Mouse (Mus musculus) hindlimb bud, embryonic 11.5 days (tissue): ENCODE data around the gene C1s2.
"Not testable (repeated sequence)": the region's sequence is repeated elsewhere in the genome, so short reads cannot be mapped to it uniquely, and the experiment has no call there.

Experiments
- DNase-seq: peaks from one replicate; pipeline ENCODE4 v3.0.0-alpha.2; 2012; ENCODE audit warnings: low read depth, low spot score; ENCODE audit errors: extremely low spot score

The C1s2 gene

DNA sequence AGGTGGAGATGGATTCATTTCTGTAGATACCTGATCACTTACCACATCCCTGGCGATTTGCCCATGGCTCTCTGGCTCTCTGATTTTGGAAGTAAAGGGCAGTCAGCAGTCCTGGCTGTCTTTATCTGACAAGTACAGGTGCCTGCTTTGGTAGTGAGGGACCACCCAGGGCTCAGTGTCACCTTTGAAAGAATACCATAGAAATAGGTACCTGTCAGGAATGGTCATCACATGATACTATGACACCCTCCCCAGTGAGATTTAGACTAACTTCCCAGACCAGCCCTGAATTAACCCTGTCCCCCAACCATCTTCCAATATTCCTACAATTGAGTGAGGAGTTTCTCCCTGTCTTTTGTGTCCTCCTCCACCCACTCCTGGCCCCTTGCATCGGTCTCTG, at the start of gene C1s2:
TSS of gene C1s2 (minus strand) at position 101 of the 400 bp plus-strand sequence.
- not testable (repeated sequence) for DNase-seq

DNA sequence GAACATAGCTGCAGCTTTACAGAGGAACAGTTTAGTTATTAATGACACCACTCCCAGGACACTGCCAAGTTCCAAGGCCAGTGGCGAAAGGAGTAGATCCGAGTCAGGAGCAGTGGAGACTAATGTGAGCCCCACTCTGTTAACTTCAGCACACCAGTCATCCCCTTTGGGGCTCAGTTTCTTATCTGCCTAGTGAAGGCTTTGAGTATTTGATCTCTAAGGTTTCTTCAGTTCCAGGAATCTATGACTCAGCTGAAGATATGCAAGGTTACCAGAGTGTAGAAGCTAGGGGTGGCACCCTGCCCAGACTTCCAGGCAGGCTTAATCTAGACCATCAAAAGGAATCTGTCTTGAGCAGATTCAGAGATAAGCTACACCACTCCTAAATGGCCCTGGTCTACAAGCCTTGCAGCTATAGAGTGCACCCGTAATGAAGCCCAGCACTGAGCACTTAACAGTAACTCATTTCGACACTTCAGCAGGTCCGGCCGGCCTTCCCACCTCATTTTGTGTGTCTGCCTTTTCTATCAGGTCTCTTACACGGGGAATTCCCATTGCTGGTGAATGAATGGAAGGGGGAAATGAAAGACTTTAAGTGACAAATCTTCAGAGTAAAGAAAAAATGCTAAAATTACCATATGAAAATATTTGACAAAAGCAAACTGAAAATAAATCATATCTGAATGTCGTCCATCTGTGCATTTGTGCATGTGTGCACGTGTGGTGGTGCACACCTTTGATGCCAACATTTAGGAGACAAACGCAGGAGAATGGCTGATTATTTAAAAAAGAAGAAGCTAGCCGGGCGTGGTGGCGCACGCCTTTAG, 47.9 kb upstream of the C1s2 start:
- DNase-seq = no peak

DNA sequence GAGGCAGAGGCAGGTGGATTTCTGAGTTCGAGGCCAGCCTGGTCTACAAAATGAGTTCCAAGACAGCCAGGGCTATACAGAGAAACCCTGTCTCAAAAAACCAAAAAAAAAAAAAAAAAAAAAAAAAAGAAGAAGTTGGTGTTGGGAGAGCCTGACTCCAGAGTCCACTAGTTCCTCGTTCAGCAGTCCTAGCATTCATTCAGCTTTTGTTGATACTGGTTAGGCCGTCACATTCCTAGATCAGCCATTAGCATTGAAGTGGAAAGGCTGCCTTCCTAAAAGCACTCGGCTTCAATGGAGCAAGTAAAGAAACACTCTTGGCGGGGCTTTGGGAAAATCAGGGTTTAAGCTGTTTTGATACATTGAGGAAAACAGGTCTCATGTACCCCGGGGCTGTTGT, 46.4 kb upstream of the C1s2 start:
- DNase-seq = not testable (repeated sequence)

DNA sequence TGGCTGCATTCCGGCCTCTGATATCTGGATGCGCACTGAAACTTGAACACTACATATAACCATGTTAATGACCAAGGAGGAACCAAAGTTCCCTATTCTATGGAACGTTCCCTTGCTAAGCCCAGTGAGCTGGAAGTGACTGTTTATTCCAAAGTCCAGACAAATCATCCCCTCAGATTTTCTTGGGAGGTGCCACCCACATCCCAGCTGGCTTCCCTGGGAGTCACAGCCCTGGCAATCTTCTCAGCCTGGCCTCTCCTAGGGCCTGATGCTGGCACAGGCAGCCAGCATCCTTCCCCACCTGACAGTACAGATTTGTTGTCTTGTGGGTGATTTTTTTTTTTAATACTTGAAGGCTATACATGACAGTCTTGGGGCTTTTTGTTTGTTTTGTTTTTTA, 43.6 kb upstream of the C1s2 start:
- DNase-seq = no peak

DNA sequence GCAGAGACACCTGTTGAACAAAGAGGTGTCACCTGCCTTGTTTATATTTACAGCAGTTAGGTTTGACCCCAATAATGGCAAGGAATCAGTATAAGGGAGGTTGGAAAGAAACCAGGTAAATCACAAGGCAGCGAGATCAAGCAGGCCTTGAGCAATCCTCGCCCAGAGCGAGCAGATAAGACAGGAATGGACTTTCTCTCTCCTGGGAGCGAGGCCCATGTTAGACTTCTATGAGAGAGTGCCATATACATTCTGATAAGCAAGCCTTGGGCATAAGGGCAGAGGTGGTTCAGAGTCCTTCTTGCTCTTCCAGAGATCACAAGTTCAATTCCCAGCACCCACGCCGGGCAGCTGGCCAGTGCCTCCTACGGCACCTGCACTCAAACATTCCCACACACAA, 42.9 kb upstream of the C1s2 start:
- DNase-seq = no peak

DNA sequence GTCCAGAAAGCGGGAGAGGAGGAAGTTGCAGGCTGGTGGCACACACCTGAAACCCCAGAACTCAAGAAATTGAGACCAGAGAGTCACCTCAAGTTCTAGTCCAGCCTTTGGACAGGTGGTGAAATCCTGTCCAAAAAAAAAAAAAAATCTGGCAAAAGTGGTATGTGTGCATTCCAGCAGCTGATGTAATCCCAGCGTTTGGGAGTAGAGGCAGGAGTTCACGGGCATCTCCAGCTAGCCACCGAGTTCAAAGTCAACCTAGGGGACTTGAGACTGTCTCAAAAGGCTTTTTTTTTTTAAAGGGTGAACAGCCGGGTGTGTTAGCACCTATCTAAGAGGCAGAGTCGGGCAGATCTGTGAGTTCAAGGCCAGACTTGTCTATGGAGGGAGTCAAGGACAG, 40.3 kb upstream of the C1s2 start:
- DNase-seq = no peak

DNA sequence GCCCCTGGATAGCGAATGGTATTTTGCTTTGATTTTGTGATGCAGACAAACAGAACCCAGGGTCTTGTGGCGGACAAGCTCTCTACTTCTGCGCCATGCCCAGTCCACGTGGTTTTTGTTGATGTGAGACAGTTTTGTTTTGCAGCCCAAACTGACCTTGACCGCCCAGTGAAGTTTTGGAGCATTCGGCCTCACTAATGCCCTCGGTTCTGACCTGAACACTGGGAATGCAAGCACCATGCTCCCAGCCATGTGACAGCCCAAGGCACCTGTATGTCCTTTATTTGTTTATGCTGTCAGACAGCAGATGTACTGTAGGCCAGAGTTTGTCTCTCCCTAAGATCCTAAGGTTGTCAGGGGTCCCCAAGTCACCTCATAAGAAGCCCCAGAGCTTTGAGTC, 38.7 kb upstream of the C1s2 start:
- DNase-seq = no peak

DNA sequence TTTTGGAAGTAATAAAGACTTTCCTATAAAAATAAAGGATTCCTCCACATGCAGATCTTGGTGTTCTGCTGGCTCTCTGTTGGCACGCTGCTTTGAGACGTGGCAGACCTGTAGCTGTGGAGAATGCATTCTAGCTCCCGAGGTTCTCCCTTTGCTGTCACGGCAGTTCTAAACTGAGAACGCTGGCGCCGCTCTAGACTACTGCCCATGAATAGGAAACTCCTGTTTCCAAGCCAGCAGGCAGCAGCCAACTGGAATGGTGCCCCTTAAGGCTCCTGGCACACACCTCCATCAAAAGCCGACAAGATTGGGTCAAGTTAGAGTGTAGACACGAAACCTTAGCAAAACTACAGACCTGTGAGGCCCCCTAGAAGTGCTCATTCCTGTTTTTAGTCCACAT, 37.7 kb upstream of the C1s2 start:
- DNase-seq = no peak

DNA sequence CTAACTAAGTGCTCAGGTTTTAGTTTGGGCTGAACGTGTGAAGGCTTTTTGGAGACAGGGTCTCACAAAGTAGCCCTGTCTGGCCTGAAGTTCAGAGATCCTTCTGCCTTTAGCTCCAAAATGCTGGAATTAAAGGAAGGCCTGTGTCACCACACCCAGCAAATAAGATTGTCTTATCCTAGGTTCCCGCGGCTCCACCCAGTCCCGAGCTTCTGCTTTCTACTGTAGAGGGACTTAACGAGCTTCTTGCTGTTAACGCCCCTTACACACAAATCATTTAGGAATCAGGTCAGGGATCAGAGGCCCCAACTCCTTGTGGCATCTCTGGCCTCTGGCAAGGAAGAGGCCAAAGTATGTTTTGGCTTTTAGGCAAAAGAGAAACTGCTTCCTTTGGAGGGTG, 36.2 kb upstream of the C1s2 start:
- DNase-seq = no peak

DNA sequence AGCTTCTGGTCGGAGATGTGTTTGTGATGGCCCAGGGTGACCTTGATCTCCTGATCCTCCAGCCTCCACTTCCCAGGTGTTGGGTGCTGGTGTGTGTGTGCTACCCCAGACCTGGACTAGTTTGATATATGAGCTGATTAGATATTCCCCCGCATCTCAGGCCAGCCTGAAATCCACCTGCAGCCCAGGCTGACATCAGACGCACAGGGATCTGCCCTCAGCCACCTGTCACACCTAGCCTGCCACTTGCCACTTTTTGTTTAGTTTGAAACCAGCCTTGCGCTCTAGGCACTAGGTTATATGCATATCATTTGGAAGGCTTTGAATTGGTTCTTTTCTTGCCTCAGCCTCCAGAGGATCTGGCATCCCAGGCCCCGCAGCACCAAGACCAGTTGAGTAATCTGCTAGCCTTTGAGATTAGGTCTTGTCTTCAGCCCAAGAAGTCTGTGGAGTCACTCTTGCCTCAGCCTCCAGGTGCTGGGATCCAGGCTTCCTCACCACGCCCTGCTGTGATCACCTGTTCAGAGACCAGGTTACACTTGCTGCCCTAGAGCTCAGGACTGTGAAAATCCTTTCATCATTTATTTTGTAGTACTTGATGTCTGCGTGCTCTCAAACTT, 34.5 kb upstream of the C1s2 start:
- DNase-seq = no peak

DNA sequence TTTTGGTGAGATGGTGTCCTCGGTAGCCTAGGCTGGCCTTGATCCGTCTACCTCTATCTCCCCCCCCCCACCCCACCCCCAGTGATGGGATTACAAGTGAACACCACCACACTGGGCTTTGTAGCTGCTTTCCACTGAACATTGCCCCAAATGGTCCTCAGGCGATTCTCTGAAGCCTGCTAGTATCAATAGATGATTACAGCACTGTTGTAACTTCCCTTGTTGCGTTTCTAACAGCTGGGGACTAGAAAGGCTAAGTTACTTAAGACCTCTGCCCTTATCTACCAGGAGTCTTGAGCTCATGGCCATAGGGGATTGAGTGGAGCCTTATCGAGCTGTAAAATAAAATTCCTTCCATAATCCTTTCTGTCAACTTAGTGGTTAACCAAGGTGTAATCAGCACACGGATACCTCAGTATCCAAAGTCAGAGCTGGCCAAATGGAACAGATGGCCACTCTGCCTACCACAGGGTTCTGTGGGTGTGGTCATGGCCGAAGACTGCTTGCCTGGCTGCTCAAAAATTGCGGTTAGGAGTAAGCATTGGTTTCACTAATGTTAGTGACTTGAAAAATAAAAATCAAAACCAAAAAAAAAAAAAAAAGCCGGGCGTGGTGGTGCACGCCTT, 33.5 kb upstream of the C1s2 start:
- DNase-seq = no peak

DNA sequence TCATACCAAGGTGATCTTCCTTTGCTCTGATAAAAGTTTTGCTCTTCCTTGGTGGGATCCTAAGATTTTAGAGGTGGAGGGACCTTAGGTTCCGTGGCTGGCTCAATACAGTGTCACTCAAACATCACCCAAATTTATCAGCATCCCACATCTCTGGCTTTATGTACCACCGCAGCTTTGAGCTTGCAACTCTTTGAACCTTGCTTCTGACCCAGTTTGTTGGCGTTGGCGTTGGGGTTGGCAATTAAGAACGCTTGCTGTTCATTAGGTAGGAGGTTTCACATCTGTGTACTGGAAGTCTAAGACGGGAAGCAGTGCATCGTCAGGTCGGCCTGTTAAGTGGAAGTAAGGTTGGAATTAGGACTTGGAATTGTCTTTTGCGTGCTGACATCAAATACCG, 29.1 kb upstream of the C1s2 start:
- DNase-seq = no peak

DNA sequence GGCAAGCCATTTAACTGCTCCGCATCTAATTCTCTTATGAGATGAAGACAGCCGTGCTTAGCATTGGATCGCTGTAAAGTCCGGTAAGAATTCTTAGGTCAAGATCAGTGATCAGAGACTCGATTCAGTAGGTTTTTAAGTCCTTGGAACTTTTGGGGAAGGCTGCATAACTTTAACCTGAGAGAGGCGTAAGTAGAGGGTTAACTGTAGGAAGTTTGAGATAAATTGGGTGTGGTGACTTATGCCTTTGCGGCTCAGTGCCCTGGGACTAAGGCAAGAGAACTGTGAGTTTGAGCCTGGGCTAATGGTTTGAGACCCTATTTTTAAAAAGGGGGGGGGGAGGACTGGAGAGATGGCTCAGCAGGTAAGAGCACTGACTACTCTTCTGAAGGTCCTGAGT, 28.4 kb upstream of the C1s2 start:
- DNase-seq = no peak

DNA sequence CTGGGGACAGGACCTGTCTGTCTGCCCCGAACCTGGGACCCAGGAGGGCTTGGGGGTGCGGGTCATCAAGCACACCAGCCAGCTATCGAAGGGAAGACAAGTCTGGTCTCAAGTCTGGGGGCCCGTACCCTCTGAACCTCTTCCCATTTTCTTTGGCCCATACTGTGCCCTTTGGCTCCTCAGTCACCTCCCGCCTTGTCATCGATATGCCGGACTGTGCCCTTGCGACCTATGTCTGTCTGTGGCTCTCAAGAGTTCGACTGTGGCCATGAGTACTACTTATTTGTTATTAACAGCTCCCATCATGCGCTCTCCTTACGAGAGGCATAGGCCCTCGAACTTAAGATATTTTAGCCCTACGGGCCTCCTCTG, 27.5 kb upstream of the C1s2 start:
- DNase-seq = no peak

DNA sequence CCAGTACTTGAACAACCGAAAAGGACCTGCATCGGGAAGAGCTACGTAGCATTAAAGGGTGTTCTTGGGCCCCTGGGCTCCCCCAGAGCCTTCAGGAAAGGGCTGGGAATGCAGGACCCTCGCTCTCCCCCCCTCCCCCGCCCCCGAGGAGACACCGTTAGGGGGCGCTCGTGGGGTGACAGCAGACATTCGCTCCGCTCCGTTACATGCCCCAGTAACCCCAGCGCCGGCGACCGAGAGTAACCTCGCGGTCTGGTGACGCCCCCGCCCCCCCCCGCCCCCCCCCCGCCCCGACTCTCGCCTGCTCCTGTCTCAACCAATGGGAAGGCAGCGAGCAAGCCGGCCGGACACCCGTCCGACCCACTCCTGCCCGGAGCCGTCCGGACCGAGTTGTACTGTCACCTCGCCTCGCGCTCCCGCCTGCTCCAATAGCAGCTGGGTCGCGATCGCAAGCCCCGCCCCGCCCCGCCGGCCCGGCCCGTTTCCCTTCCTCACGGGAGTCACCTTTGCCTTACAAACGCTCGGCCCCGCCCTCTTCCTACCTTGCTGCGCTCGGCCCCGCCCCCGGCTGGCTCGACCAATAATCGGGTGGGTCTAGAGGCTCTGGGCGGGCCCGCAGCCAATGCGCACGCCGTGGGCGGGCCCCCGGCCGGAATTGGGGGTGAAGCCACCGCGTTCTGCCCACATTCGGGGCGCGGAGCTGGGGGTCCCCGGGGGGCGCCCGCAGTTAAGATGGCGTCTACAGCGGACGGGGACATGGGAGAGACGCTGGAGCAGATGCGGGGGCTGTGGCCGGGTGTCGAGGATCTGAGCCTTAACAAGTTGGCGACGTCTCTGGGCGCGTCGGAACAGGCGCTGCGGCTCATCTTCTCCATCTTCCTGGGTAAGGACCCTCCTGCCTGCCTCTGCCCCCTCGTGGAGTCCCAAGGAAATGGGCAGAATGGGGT, 26.9 kb upstream of the C1s2 start, which contains the start of gene Lpcat3:
TSS of gene Lpcat3 (plus strand) at position 551 of the 947 bp plus-strand sequence.
- DNase-seq = peak; percentile 62

DNA sequence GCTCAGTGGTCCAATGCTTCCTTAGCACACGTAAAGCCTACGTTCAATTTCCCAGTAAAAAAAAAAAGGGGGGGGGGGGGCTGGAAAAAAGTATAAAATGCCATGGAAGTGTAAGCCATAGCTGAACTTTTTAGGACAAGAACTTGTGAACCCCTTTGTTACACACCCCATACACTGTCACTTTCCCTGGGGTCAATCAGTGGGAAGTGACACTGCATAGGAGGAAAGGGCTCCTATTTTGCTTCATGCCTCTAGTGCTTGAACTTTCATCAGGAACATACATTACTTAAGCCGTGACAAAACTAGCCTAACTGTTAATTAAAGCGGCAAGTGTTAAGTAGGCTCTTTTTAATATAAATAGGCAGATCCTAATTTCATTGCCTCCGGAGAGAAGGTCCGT, 26.1 kb upstream of the C1s2 start:
- DNase-seq = no peak

DNA sequence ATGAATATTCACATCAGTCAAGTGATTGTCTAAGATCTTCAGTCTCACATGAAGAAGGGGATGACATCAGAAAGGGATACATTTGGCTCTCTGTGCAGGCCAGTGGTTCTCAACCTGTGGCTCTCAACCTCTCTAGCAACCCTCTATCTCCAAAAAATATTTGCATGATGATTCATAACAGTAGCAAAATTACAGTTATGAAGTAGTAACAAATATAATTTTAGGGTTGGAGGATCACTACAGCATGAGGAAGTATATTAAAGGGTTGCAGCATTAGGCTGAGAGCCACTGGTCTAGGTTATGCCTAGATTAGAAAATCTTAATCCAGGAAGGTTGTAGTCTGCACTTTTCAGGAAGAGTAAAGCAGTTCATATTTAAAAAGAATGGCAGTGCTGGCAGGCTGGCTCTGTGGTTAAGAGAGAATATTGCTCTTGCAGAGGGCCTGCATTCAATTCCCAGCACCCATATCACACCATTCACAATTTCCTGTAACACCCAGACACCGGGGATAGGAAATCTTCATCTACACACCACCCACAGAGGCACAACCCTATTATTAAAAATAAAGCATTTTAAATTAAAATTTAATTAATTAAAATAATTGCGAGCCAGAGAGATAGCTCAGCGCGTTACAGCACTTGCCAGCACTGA, 25.4 kb upstream of the C1s2 start:
- DNase-seq = no peak

DNA sequence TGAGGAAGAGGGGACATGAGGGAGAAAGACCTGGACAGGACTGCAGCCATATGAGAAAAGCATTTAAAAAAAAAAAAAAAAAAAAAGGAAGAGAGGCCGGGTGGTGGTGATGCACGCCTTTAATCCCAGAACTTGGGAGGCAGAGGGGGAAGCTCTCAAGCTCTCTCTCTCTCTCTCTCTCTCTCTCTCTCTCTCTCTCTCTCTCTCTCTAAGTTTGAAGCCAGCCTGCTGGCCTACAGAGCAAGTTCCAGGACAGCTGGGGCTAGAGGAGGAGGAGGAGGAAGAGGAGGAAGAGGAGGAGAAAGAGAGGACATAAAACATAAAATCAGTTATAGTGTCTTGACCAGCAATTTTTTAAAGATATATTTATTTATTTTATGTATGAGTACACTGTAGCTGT, 22.2 kb upstream of the C1s2 start:
- no peak for DNase-seq

DNA sequence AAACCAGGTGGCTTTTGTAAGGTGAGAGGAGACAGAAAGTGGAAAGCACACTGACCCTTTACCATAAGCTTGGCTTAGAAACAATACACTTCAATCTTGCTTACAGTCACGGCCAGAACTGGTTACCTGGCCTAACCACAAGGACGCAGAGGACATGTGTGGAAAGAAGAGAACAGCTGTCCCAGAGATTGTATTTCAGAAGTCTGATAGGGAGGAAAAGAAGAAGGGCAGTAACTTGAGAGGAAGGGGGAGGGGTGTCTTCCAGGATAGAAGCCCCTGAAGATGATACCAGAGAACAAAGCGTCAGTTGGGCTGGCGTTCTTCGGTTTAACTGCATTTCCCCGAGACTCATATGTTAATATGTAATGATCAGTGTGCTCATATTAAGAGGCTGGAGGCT, 20.0 kb upstream of the C1s2 start:
- no peak for DNase-seq

DNA sequence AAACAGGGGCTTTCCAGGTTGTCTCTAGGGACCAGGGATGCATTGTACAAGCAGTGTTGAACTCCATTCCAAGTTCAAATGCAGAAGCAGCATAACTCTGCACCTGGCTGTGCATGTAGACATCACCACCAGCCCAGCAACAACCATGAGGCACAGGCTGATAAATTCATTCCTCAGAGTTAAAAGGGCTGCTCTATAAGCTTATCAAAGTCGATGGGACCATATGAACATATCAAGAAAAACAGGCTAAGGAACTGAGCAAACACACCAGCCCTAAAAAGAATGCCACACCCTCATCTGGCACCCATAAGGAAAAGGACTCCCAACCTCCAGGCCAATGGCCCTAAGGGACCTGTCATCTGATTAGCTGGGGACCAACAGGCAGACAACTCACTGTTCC, 10.5 kb upstream of the C1s2 start:
- DNase-seq = no peak

DNA sequence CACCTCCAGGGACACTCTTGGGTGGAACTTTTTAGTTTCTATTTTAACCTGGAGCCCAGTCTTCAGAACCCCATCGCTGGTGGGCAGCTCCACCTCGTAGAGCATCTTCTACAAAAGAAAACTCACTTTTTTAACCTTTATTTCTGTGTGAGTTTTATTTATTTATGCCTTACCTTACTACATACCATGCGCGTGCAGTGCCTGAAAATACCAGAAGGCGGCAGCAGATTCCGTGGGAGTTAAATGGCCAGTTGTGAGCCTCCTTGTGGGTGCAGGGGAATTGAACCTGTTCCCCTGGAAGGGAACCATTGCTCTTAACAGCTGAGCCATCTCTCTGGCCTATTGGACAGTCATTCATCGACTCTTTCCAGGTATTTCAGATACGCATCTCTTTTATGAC, 5.1 kb upstream of the C1s2 start:
- no peak for DNase-seq
